Mouse (Mus musculus): ENCODE measurements around the gene Tmem51. TPM values are rescaled to one million over a fixed set of nuclear protein-coding genes. Genes with fewer than 3 reads are reported as not detected.

Gene Tmem51
- polyA plus RNA-seq, 1 experiment from 2014 or later, result 43.2 TPM

DNA sequence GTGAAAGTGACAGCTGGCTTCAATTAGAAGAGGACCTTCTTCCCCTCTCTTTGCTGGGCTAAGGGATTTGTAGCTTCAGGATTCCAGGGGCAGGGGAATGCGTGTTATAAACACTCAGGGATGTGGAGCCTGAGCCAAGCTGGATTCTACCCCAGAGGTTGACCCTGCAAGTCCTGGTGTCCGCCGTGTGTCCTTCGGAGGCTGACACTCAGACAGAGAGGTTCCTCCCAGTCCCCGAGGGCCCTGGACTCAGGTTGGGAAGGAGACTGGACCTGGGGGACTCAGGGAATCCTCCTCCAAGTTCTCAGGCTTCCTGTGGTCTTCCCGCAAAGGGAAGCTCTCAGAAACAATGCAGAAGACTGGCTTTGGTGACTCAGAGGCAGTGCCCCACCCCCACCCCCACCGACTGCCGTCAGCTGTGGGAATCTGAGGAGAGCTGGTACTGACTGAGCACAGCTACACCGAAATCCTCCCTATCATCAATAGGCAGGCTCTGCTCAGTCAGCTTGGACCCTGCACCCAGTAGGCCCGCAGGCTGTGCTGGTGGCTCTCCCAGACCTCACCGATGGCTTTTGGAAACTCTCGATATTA lies 19.1 kb upstream of the Tmem51 start:
- Histone ChIP-seq H3K9ac (replicated peaks; ENCODE audit: low read depth, low read length) (no peak overlapping the region), H3K27me3 (ENCODE audit: control insufficient read depth, insufficient read depth, low read length) (no peaks in the 10 kb centered on the region), H3K4me3 (ENCODE audit: low read depth, low read length) (no peak overlapping the region), H3K9me3 (ENCODE audit: control insufficient read depth, low read depth, low read length) (no peaks in the 10 kb centered on the region), H3K36me3 (ENCODE audit: control insufficient read depth, insufficient read depth, low read length) (0 out of 2 replicates have a peak, but pooled peaks cover 2% of the 10 kb centered on the region), H3K4me2 (replicated peaks; ENCODE audit: low read depth, low read length) (no peak overlapping the region), H3K27ac (ENCODE audit: low read length) (no peak overlapping the region), H3K4me1 (ENCODE audit: control insufficient read depth, insufficient read depth, low read length) (peaks cover 11% of the 10 kb centered on the region)
- WGBS, result 42% methylated on average over 12 of the region's 12 CpGs
- ATAC-seq (ENCODE audit: insufficient number of reproducible peaks, insufficient read depth, low FRiP score, low read depth), result no peak

DNA sequence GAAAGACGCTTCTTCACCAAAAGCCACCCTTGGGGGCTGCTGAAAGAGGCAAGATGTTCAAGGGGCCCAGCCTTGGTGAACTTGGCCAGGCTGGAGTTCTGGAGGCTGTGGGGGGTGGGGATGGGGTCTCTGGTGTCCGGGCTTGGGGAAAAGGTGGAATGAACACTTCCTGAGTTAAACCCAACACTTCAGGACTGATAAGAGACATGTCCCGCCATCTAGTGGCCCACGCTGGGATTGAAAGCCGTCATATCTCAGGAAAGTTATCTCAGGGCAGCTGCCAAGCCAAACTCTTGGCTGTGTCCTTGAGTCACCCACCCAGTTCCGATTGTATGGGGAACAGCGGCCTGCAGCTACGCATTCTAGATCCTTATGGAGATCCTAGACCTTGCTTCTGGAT lies 14.2 kb upstream of the Tmem51 start:
- Histone ChIP-seq H3K27me3 (ENCODE audit: control insufficient read depth, insufficient read depth, low read length) (no peaks in the 10 kb centered on the region), H3K36me3 (ENCODE audit: control insufficient read depth, insufficient read depth, low read length) (no peaks in the 10 kb centered on the region), H3K9me3 (ENCODE audit: control insufficient read depth, low read depth, low read length) (no peaks in the 10 kb centered on the region), H3K4me3 (ENCODE audit: low read depth, low read length) (no peak overlapping the region), H3K27ac (ENCODE audit: low read length) (peak overlapping the region; percentile 59; the same call in 1 of the 2 replicates), H3K4me2 (replicated peaks; ENCODE audit: low read depth, low read length) (0 out of 2 replicates have a peak overlapping the region, but pooled peaks have one; percentile 8), H3K9ac (replicated peaks; ENCODE audit: low read depth, low read length) (no peak overlapping the region), H3K4me1 (ENCODE audit: control insufficient read depth, insufficient read depth, low read length) (peaks cover 20% of the 10 kb centered on the region)
- ATAC-seq (ENCODE audit: insufficient number of reproducible peaks, insufficient read depth, low FRiP score, low read depth), result peak; percentile 49
- WGBS, result 16% methylated on average over 8 of the region's 8 CpGs

DNA sequence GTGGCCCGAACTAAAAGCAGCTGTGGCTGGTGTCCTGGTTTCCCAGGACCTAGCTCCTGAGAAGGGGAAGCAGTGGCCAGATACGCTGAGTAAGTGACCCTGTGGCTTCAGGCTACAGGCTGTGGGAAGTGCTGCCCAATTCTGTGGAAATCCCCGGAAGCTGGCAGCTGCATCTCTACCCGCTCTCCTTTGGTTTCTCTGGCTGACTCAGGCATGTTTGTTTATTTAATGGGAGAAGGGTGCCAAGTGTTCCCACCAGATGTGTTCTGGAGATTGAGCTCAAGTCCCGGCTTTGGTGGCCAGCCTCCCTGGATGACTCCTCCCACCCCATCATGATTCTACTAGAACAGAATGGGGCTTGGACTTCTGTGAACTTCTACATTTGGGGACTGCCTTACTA lies 13.8 kb upstream of the Tmem51 start:
- Histone ChIP-seq H3K9me3 (ENCODE audit: control insufficient read depth, low read depth, low read length) (no peaks in the 10 kb centered on the region), H3K36me3 (ENCODE audit: control insufficient read depth, insufficient read depth, low read length) (no peaks in the 10 kb centered on the region), H3K9ac (replicated peaks; ENCODE audit: low read depth, low read length) (no peak overlapping the region), H3K4me2 (replicated peaks; ENCODE audit: low read depth, low read length) (0 out of 2 replicates have a peak overlapping the region, but pooled peaks have one; percentile 10), H3K27me3 (ENCODE audit: control insufficient read depth, insufficient read depth, low read length) (no peaks in the 10 kb centered on the region), H3K4me1 (ENCODE audit: control insufficient read depth, insufficient read depth, low read length) (peaks cover 16% of the 10 kb centered on the region), H3K4me3 (ENCODE audit: low read depth, low read length) (no peak overlapping the region), H3K27ac (ENCODE audit: low read length) (peak overlapping the region; percentile 59; the same call in 1 of the 2 replicates)
- peak; percentile 42; the same call in 1 of the 2 replicates for ATAC-seq (ENCODE audit: insufficient number of reproducible peaks, insufficient read depth, low FRiP score, low read depth)
- WGBS, result 15% methylated on average over 5 of the region's 5 CpGs

DNA sequence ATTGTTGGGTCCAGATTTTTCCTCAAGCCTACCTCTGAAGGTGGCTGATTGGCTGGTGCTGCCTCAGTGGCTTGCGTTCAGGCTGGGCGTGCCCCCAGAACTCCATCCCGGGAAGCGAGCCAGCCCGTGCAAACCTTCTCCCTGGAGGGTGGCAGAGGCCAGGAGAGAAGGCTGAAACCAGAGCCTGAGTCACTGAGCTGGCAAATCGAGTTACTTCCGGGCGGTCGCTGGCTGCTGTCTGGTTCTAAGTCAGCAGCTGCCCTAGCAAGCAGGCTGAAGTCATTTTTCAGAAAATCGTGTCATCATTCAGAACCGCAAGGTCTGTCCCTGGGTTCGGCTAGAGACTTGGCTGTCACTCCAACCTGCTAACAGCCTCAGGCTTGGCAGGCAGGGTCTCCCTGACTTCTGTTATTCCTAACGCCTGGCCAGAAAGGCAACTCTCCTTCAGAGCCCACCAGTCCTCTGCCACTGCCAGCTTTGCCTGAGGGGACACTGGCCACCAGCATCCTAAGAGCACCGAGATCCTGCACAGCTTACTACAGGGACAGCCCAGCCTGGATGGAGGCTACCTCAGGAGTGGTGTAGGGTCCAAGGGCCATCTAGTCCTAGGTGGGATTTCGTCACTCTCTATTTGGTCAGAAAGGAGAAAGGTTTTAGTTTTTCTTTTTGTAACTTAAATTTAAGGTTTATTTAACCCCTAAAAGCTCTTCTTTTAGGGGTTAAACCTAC lies 11.6 kb upstream of the Tmem51 start:
- Histone ChIP-seq H3K27ac (ENCODE audit: low read length) (no peak overlapping the region), H3K4me3 (ENCODE audit: low read depth, low read length) (no peak overlapping the region), H3K27me3 (ENCODE audit: control insufficient read depth, insufficient read depth, low read length) (no peaks in the 10 kb centered on the region), H3K4me2 (replicated peaks; ENCODE audit: low read depth, low read length) (no peak overlapping the region), H3K4me1 (ENCODE audit: control insufficient read depth, insufficient read depth, low read length) (peaks cover 15% of the 10 kb centered on the region; the same call in 1 of the 2 replicates), H3K9me3 (ENCODE audit: control insufficient read depth, low read depth, low read length) (no peaks in the 10 kb centered on the region), H3K9ac (replicated peaks; ENCODE audit: low read depth, low read length) (no peak overlapping the region), H3K36me3 (ENCODE audit: control insufficient read depth, insufficient read depth, low read length) (no peaks in the 10 kb centered on the region)
- WGBS, result 65% methylated on average over 15 of the region's 15 CpGs
- no peak for ATAC-seq (ENCODE audit: insufficient number of reproducible peaks, insufficient read depth, low FRiP score, low read depth)

DNA sequence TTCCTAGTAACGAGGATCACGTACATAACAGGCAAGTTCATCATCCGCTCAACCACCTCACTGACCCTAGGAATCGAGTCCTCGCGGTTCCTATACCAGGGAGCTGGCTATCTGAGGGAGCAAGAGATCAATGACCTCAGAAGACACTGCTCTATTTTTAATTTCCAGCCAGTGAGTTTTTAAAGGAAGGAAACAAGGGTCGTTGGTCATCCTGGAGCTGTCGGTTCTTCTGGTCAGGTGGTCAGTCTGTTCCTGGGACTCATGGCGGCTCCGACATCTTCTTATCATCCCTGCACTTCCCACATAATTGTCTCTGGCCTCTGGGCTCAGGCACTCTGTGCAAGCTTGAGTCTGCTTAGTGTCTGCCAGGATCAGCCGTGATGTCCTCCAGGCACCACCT lies 10.3 kb upstream of the Tmem51 start:
- no peaks in the 10 kb centered on the region for H3K27me3 ChIP-seq (ENCODE audit: control insufficient read depth, insufficient read depth, low read length)
- no peak overlapping the region for H3K4me3 ChIP-seq (ENCODE audit: low read depth, low read length)
- no peak overlapping the region for H3K9ac ChIP-seq (replicated peaks; ENCODE audit: low read depth, low read length)
- no peak overlapping the region for H3K4me2 ChIP-seq (replicated peaks; ENCODE audit: low read depth, low read length)
- no peaks in the 10 kb centered on the region for H3K36me3 ChIP-seq (ENCODE audit: control insufficient read depth, insufficient read depth, low read length)
- no peak overlapping the region for H3K27ac ChIP-seq (ENCODE audit: low read length)
- peaks cover 15% of the 10 kb centered on the region; the same call in 1 of the 2 replicates for H3K4me1 ChIP-seq (ENCODE audit: control insufficient read depth, insufficient read depth, low read length)
- H3K9me3 ChIP-seq (ENCODE audit: control insufficient read depth, low read depth, low read length), result no peaks in the 10 kb centered on the region
- WGBS, result 79% methylated on average over 11 of the region's 11 CpGs
- no peak for ATAC-seq (ENCODE audit: insufficient number of reproducible peaks, insufficient read depth, low FRiP score, low read depth)

DNA sequence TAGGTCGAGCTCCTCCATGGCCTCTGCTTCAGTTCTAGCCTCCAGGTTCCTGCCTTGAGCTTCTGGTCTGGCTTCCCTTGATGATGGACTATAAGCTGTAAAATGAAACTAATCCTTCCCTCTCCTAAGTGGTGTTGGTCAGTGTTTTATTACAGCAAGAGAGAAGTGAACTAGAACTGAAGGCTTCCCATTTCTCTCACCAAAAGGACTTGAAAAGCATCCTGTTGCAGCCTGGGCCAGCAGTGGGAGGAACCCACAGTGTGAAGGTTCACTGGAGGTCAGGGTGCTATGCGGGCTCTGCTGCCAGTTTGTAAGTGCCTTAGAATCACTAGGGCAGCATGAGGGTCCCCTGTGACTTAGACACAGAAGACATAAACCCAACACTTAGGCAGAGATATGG lies 7.0 kb upstream of the Tmem51 start:
- no peaks in the 10 kb centered on the region for H3K36me3 ChIP-seq (ENCODE audit: control insufficient read depth, insufficient read depth, low read length)
- H3K4me1 ChIP-seq (ENCODE audit: control insufficient read depth, insufficient read depth, low read length), result 0 out of 2 replicates have a peak, but pooled peaks cover 3% of the 10 kb centered on the region
- ATAC-seq (ENCODE audit: insufficient number of reproducible peaks, insufficient read depth, low FRiP score, low read depth), result no peak
- H3K4me2 ChIP-seq (replicated peaks; ENCODE audit: low read depth, low read length), result no peak overlapping the region
- no peaks in the 10 kb centered on the region for H3K27me3 ChIP-seq (ENCODE audit: control insufficient read depth, insufficient read depth, low read length)
- H3K9ac ChIP-seq (replicated peaks; ENCODE audit: low read depth, low read length), result no peak overlapping the region
- WGBS, result 60% methylated on average over 2 of the region's 2 CpGs
- H3K4me3 ChIP-seq (ENCODE audit: low read depth, low read length), result no peak overlapping the region
- H3K27ac ChIP-seq (ENCODE audit: low read length), result no peak overlapping the region
- no peaks in the 10 kb centered on the region for H3K9me3 ChIP-seq (ENCODE audit: control insufficient read depth, low read depth, low read length)

DNA sequence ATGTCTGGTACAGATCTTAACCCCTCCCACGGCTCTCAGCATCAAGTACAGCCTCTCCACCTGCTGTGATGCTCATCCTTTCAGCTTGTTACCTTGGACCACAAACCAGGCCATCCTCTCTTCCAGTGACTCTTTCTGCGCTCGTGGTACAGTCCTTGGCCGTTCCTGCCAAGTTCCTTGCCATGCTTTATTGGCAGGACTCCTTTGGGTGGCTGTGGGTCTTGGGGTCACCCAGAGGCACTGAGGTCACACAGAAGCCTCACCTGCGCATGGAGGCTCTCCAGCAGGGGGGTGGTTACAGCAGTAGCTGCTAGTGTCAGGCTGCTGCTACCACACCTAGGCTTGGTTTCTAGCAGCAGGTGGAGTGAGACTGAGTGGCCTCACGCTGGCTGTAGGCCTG lies 5.9 kb upstream of the Tmem51 start:
- WGBS, result 80% methylated on average over 6 of the region's 6 CpGs
- no peak overlapping the region for H3K27ac ChIP-seq (ENCODE audit: low read length)
- H3K27me3 ChIP-seq (ENCODE audit: control insufficient read depth, insufficient read depth, low read length), result no peaks in the 10 kb centered on the region
- H3K9me3 ChIP-seq (ENCODE audit: control insufficient read depth, low read depth, low read length), result no peaks in the 10 kb centered on the region
- no peak for ATAC-seq (ENCODE audit: insufficient number of reproducible peaks, insufficient read depth, low FRiP score, low read depth)
- no peak overlapping the region for H3K9ac ChIP-seq (replicated peaks; ENCODE audit: low read depth, low read length)
- no peak overlapping the region for H3K4me3 ChIP-seq (ENCODE audit: low read depth, low read length)
- H3K4me1 ChIP-seq (ENCODE audit: control insufficient read depth, insufficient read depth, low read length), result no peaks in the 10 kb centered on the region
- no peaks in the 10 kb centered on the region for H3K36me3 ChIP-seq (ENCODE audit: control insufficient read depth, insufficient read depth, low read length)
- H3K4me2 ChIP-seq (replicated peaks; ENCODE audit: low read depth, low read length), result no peak overlapping the region

DNA sequence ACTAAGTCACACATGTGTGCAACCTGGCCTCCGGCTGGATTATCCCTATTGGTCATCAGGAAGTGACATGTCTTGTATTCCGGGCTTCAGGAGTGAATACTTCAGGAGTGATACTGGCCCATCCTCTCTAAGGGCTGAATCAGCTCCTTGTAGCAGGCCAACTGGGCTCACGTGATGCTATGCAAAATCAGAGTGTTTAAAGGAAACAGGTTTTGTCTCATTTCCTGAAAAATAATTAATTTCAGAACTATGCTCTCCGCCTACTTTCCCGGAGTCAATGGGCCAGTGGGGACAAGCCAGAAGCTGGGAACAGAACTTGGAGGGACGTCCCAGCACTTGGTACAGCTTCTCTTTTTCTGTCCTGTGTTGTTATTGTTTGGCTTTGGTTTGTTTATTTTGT lies 4.7 kb upstream of the Tmem51 start:
- Histone ChIP-seq H3K4me3 (ENCODE audit: low read depth, low read length) (no peak overlapping the region), H3K9me3 (ENCODE audit: control insufficient read depth, low read depth, low read length) (no peaks in the 10 kb centered on the region), H3K4me2 (replicated peaks; ENCODE audit: low read depth, low read length) (no peak overlapping the region), H3K9ac (replicated peaks; ENCODE audit: low read depth, low read length) (no peak overlapping the region), H3K27ac (ENCODE audit: low read length) (no peak overlapping the region), H3K4me1 (ENCODE audit: control insufficient read depth, insufficient read depth, low read length) (no peaks in the 10 kb centered on the region), H3K27me3 (ENCODE audit: control insufficient read depth, insufficient read depth, low read length) (no peaks in the 10 kb centered on the region), H3K36me3 (ENCODE audit: control insufficient read depth, insufficient read depth, low read length) (no peaks in the 10 kb centered on the region)
- no peak for ATAC-seq (ENCODE audit: insufficient number of reproducible peaks, insufficient read depth, low FRiP score, low read depth)
- WGBS, result 72% methylated on average over 6 of the region's 6 CpGs
